Mouse (Mus musculus) intestine, embryonic 16.5 days (tissue): ENCODE measurements around the gene Pip5k1a. TPM values are rescaled to one million over a fixed set of nuclear protein-coding genes. Genes with fewer than 3 reads are reported as not detected.
"Not testable (repeated sequence)": the region's sequence is repeated elsewhere in the genome, so short reads cannot be mapped to it uniquely, and the experiment has no call there.

Source experiments
- ATAC-seq: fragments of 200-750 bp; cut with Nextera tagmentation; 2 replicates; pipeline ENCODE4 v1.8.0; 2017; ENCODE audit warnings: moderate TSS enrichment, moderate library complexity
- H3K27ac ChIP-seq: fragments of 300-500 bp; sonication (generic); 2 replicates; pipeline ENCODE4 v1.5.1; 2014; ENCODE audit warnings: mild to moderate bottlenecking, low read length
- H3K27me3 ChIP-seq: fragments of 300-500 bp; sonication (generic); replicated peaks from 2 replicates; pipeline ENCODE4 v1.6.1; 2014; ENCODE audit warnings: low read length, control low read depth, mixed read lengths; ENCODE audit not compliant: control insufficient read depth, insufficient read depth
- H3K36me3 ChIP-seq: fragments of 300-500 bp; sonication (generic); 2 replicates; pipeline ENCODE4 v1.6.1; 2014; ENCODE audit warnings: low read length, control low read depth; ENCODE audit not compliant: control insufficient read depth, insufficient read depth
- H3K4me1 ChIP-seq: fragments of 300-500 bp; sonication (generic); 2 replicates; pipeline ENCODE4 v1.6.1; 2014; ENCODE audit warnings: low read length, control low read depth, mixed read lengths; ENCODE audit not compliant: control insufficient read depth, insufficient read depth
- H3K4me2 ChIP-seq: fragments of 300-500 bp; sonication (generic); 2 replicates; pipeline ENCODE4 v1.6.1; 2014; ENCODE audit warnings: low read depth, low read length, control low read depth
- H3K4me3 ChIP-seq: fragments of 300-500 bp; sonication (generic); 2 replicates; pipeline ENCODE4 v1.5.1; 2014; ENCODE audit warnings: mild to moderate bottlenecking, low read length
- H3K9ac ChIP-seq: fragments of 300-500 bp; sonication (generic); 2 replicates; pipeline ENCODE4 v1.6.1; 2014; ENCODE audit warnings: low read depth, low read length
- H3K9me3 ChIP-seq: fragments of 300-500 bp; sonication (generic); 2 replicates; pipeline ENCODE4 v1.6.1; 2016; ENCODE audit warnings: low read length, control low read depth; ENCODE audit not compliant: control insufficient read depth
- WGBS: fragments of 180-500 bp; shearing (Covaris S2); extraction: QIAGEN DNeasy Blood & Tissue Kit; methylation state at CpG from one replicate; pipeline ENCODE4 v1.1.7; 2014; 5-methylcytosine and 5-hydroxymethylcytosine counted together
- polyA plus RNA-seq: library from polyadenylated mRNA; unstranded; fragments of >200 nt; fragmentation: Nextera tagmentation; extraction: Ambion mirVana; gene quantifications from 2 replicates; pipeline ENCODE4 v1.2.1, GENCODE M21; 2015

The Pip5k1a gene
- polyA plus RNA-seq, 1 experiment from 2014 or later, result 14.5 TPM

DNA sequence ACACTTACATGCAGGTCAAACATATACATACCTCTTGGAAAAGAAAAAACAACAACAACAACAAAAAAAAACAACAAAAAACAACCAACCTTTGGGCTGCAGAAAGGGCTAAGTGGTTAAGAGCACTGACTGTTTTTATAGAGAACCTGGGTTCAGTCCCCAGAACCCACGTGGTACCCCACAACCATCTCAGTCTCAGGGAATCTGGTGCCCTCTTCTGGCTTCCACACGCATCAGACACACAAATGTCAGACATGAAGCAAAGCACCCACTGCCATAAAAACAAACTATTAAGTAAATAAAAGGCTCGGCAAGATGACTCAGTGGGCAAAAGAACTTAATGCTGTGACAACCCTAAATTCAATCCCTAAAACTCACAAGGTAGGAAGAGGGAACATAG, 76.8 kb downstream of the Pip5k1a start:
- H3K9me3 ChIP-seq, result no peaks in the 10 kb centered on the region
- H3K4me1 ChIP-seq, result peaks cover 17% of the 10 kb centered on the region
- H3K36me3 ChIP-seq, result peaks cover 28% of the 10 kb centered on the region
- no peak overlapping the region for H3K27ac ChIP-seq
- ATAC-seq, result no peak
- no peak overlapping the region for H3K4me2 ChIP-seq
- no peak overlapping the region for H3K9ac ChIP-seq
- no peaks in the 10 kb centered on the region for H3K27me3 ChIP-seq
- whole genome bisulfite sequencing, result 54% methylated on average over 3 of the region's 3 CpGs
- no peak overlapping the region for H3K4me3 ChIP-seq

DNA sequence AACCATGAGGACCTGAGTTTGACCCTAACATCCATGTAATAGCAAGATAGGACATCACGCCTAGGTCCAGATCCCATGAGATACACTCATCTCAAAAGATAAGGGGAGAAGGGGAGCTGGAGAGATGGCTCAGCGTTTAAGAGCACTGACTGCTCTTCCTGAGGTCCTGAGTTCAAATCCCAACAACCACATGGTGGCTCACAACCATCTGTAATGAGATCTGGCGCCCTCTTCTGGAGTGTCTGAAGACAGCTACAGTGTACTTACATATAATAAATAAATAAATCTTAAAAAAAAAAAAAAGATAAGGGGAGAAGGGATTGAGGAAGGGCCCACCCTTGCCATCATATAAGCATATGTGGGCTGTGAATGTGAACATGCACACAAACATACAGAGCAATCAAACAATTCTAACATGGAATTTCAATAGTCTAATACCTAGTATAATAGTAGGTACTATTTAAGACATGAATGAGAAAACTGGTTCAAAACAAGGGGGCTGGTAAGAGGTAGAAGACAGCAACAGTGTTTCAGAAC, 77.4 kb downstream of the Pip5k1a start:
- peaks cover 27% of the 10 kb centered on the region for H3K36me3 ChIP-seq
- not testable (repeated sequence) for H3K4me2 ChIP-seq, H3K9me3 ChIP-seq, ATAC-seq, H3K9ac ChIP-seq, H3K27me3 ChIP-seq, H3K4me3 ChIP-seq
- peak overlapping the region; percentile 57; the same call in 1 of the 2 replicates for H3K27ac ChIP-seq
- 68% methylated on average over 3 of the region's 3 CpGs for WGBS
- H3K4me1 ChIP-seq, result peaks cover 23% of the 10 kb centered on the region

GRCm38 (mm10) chr3:95028603-95029002, 78.1 kb downstream of the Pip5k1a start:
- WGBS, result 62% methylated on average over 3 of the region's 3 CpGs

GRCm38 (mm10) chr3:95027701-95028100, 79.0 kb downstream of the Pip5k1a start:
- Histone ChIP-seq H3K36me3 (peaks cover 13% of the 10 kb centered on the region), H3K4me3 (no peak overlapping the region), H3K27ac (peak overlapping the region; percentile 39), H3K9ac (no peak overlapping the region), H3K4me2 (no peak overlapping the region), H3K4me1 (peaks cover 25% of the 10 kb centered on the region), H3K9me3 (no peaks in the 10 kb centered on the region), H3K27me3 (no peaks in the 10 kb centered on the region)
- peak; percentile 35; the same call in 1 of the 2 replicates for ATAC-seq
- 45% methylated on average over 5 of the region's 5 CpGs for WGBS

More at GRCm38 (mm10) chr3:95028603-95029002, 78.1 kb downstream of the Pip5k1a start:
- no peak overlapping the region for H3K4me2 ChIP-seq
- no peaks in the 10 kb centered on the region for H3K9me3 ChIP-seq
- no peak overlapping the region for H3K4me3 ChIP-seq
- H3K4me1 ChIP-seq, result peaks cover 25% of the 10 kb centered on the region
- no peak overlapping the region for H3K9ac ChIP-seq
- ATAC-seq, result peak; percentile 61
- peak overlapping the region; percentile 57; the same call in 1 of the 2 replicates for H3K27ac ChIP-seq
- peaks cover 22% of the 10 kb centered on the region for H3K36me3 ChIP-seq
- H3K27me3 ChIP-seq, result no peaks in the 10 kb centered on the region

DNA sequence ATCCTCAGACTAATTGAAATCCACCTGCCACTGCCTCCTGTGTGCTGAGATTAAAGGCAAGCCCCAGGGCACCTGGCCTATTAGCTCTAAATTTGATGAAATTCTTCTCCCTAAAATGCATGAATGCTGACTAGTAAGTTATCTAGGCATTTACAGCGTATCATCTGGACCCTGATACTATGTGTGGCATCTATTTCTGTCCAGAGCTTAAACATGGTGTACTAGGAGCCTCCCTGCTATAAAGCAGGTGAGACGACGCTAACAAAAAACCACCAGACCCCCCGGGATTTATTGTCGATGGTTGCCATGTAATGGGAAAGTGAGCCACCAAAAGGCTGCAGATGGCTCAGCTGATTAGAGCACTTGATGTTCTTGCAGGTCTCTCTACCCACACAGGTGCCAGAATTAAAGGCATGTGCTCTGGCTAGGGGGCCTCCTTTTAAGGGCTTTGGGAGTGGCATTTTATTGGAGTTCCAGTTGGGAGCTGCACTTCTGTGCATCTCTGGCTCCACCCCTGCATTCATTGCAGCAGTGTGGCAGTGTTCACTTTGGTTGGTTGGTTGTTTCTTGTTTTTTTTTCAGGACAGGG, 79.6 kb downstream of the Pip5k1a start:
- ATAC-seq, result peak; percentile 40
- no peaks in the 10 kb centered on the region for H3K9me3 ChIP-seq
- H3K27me3 ChIP-seq, result no peaks in the 10 kb centered on the region
- H3K27ac ChIP-seq, result peak overlapping the region; percentile 39; the same call in 1 of the 2 replicates
- 46% methylated on average over 5 of the region's 5 CpGs for WGBS
- H3K4me2 ChIP-seq, result no peak overlapping the region
- H3K36me3 ChIP-seq, result 0 out of 2 replicates have a peak, but pooled peaks cover 9% of the 10 kb centered on the region
- no peak overlapping the region for H3K9ac ChIP-seq
- peaks cover 25% of the 10 kb centered on the region for H3K4me1 ChIP-seq
- H3K4me3 ChIP-seq, result no peak overlapping the region

GRCm38 (mm10) chr3:95025202-95025601, 81.5 kb downstream of the Pip5k1a start:
- WGBS, result 39% methylated on average over 5 of the region's 5 CpGs
- Histone ChIP-seq H3K36me3 (no peaks in the 10 kb centered on the region), H3K4me1 (peaks cover 25% of the 10 kb centered on the region), H3K4me3 (no peak overlapping the region), H3K4me2 (peak overlapping the region; percentile 36), H3K27me3 (no peaks in the 10 kb centered on the region), H3K9me3 (no peaks in the 10 kb centered on the region), H3K27ac (no peak overlapping the region), H3K9ac (no peak overlapping the region)
- ATAC-seq, result peak; percentile 1; the same call in 1 of the 2 replicates

DNA sequence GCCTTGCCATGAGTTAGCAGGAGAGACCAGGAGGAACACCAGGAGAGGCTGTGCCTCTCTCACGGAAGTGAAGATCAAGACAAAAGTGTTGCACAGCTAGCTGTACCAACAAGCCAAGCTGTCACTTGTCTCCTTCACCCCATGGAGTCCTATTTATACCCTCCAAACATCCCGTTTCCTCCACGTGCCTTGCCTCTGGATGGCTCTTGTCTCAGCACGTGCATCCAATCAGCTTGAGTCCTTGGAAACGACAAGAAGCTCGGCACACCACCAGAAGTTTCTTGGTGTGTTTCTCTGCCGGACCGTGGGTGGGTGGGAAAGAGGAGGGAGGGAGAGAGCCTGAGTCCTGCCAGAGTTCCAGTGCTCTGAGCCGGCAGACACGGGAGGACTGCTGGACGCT, 82.2 kb downstream of the Pip5k1a start:
- 26% methylated on average over 11 of the region's 11 CpGs for WGBS
- Histone ChIP-seq H3K4me2 (peak overlapping the region; percentile 36), H3K4me3 (no peak overlapping the region), H3K27me3 (no peaks in the 10 kb centered on the region), H3K4me1 (peaks cover 25% of the 10 kb centered on the region), H3K9ac (peak overlapping the region; percentile 21; the same call in 1 of the 2 replicates), H3K27ac (no peak overlapping the region), H3K9me3 (no peaks in the 10 kb centered on the region), H3K36me3 (no peaks in the 10 kb centered on the region)
- 0 out of 2 replicates have a peak, but pooled peaks have one; percentile 10 for ATAC-seq

DNA sequence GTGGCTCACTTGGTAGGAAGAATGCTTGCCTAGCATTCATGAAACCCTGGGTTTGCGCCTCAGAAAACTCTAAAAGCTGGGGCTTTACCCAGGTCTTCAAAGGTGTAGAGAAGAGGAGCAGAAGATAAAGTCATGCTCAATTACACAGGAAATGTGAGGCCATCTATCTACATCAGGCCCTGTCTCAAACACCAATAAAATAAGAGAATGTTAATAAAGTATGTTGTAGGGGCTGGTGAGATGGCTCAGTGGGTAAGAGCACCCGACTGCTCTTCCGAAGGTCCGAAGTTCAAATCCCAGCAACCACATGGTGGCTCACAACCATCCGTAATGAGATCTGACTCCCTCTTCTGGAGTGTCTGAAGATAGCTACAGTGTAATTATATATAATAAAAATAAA, 85.8 kb downstream of the Pip5k1a start:
- not testable (repeated sequence) for H3K36me3 ChIP-seq, H3K27ac ChIP-seq, H3K4me3 ChIP-seq, H3K4me2 ChIP-seq, H3K27me3 ChIP-seq, ATAC-seq, H3K9me3 ChIP-seq, H3K4me1 ChIP-seq, H3K9ac ChIP-seq
- 88% methylated on average over 5 of the region's 5 CpGs for WGBS

GRCm38 (mm10) chr3:95018741-95019140, 88.0 kb downstream of the Pip5k1a start:
- 89% methylated on average over 2 of the region's 2 CpGs for WGBS
- Histone ChIP-seq H3K27me3 (no peaks in the 10 kb centered on the region), H3K9me3 (no peaks in the 10 kb centered on the region), H3K9ac (no peak overlapping the region), H3K4me2 (no peak overlapping the region), H3K36me3 (no peaks in the 10 kb centered on the region), H3K4me1 (peaks cover 5% of the 10 kb centered on the region; the same call in 1 of the 2 replicates), H3K27ac (no peak overlapping the region), H3K4me3 (no peak overlapping the region)
- no peak for ATAC-seq
